Mouse (Mus musculus) stomach, postnatal 0 days (tissue): ENCODE measurements around the gene Gabrb1. TPM values are rescaled to one million over a fixed set of nuclear protein-coding genes. Genes with fewer than 3 reads are reported as not detected.

Experiments
- ATAC-seq: fragments of 200-750 bp; cut with Nextera tagmentation; 2 replicates; pipeline ENCODE4 v1.8.0; 2017; ENCODE audit not compliant: low FRiP score, low TSS enrichment
- DNase-seq: peaks from one replicate; pipeline ENCODE4 v3.0.0-alpha.2; 2016; ENCODE audit warnings: low spot score
- H3K27ac ChIP-seq: fragments of 300-500 bp; sonication (generic); replicated peaks from 2 replicates; pipeline ENCODE4 v1.5.1; 2014; ENCODE audit warnings: mild to moderate bottlenecking, control low read depth
- H3K27me3 ChIP-seq: fragments of 300-500 bp; sonication (generic); 2 replicates; pipeline ENCODE4 v1.6.1; 2014; ENCODE audit warnings: low read length; ENCODE audit not compliant: control insufficient read depth, insufficient read depth
- H3K36me3 ChIP-seq: fragments of 300-500 bp; sonication (generic); 2 replicates; pipeline ENCODE4 v1.6.1; 2014; ENCODE audit warnings: low read length, mixed read lengths; ENCODE audit not compliant: control insufficient read depth, insufficient read depth
- H3K4me1 ChIP-seq: fragments of 300-500 bp; sonication (generic); replicated peaks from 2 replicates; pipeline ENCODE4 v1.6.1; 2014; ENCODE audit warnings: antibody characterized with exemption; ENCODE audit not compliant: control insufficient read depth, insufficient read depth
- H3K4me2 ChIP-seq: fragments of 300-500 bp; sonication (generic); replicated peaks from 2 replicates; pipeline ENCODE4 v1.6.1; 2014; ENCODE audit warnings: low read depth, mild to moderate bottlenecking, control low read depth, moderate library complexity
- H3K4me3 ChIP-seq: fragments of 300-500 bp; sonication (generic); 2 replicates; pipeline ENCODE4 v1.5.1; 2014; ENCODE audit warnings: low read depth, low read length, control low read depth
- H3K9ac ChIP-seq: fragments of 300-500 bp; sonication (generic); 2 replicates; pipeline ENCODE4 v1.6.1; 2014; ENCODE audit warnings: mild to moderate bottlenecking, low read length, control low read depth, mixed read lengths
- H3K9me3 ChIP-seq: fragments of 300-500 bp; sonication (generic); 2 replicates; pipeline ENCODE4 v1.6.1; 2016; ENCODE audit warnings: low read length; ENCODE audit not compliant: control insufficient read depth
- CTCF ChIP-seq: IDR thresholded peaks from 2 replicates; pipeline ENCODE4 v1.5.1; 2016; ENCODE audit warnings: antibody characterized with exemption, low read depth, mild to moderate bottlenecking, moderate library complexity
- EP300 ChIP-seq: optimal IDR thresholded peaks from 2 replicates; pipeline ENCODE3; 2016; ENCODE audit warnings: antibody characterized with exemption
- WGBS: fragments of 180-500 bp; shearing (Covaris S2); extraction: QIAGEN DNeasy Blood & Tissue Kit; methylation state at CpG from one replicate; pipeline ENCODE4 v1.1.7; 2014; 5-methylcytosine and 5-hydroxymethylcytosine counted together
- polyA plus RNA-seq: library from polyadenylated mRNA; unstranded; fragments of >200 nt; fragmentation: Nextera tagmentation; extraction: Ambion mirVana; gene quantifications from 2 replicates; pipeline ENCODE4 v1.2.1, GENCODE M21; 2015

Gene Gabrb1
- polyA plus RNA-seq, 1 experiment from 2014 or later = 0.10 TPM

DNA sequence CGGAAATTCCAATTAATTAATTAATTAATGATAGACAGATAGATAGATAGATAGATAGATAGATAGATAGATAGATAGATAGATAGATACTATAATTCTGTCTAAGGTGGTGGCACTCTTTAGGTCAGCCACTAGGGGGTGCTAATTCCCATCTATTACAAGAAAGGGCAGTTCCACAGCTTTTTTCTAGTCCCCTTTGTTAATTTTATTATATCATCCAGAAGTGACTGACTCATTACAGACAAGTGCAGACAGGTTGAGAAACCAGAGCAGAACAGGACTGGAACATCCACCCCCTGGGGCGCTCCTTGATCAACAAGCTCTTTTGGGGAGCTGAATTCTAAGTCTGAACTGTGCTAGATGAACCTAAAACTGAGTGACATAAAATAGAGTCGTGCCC, 514.8 kb downstream of the Gabrb1 start:
- Histone ChIP-seq H3K36me3 (no peaks in the 10 kb centered on the region), H3K4me2 (no peak overlapping the region), H3K27ac (no peak overlapping the region), H3K4me3 (no peak overlapping the region), H3K9me3 (no peaks in the 10 kb centered on the region), H3K27me3 (no peaks in the 10 kb centered on the region), H3K9ac (no peak overlapping the region), H3K4me1 (no peaks in the 10 kb centered on the region)
- DNase-seq (no peak), ATAC-seq (0 out of 2 replicates have a peak, but pooled peaks have one; percentile 30)
- 33% methylated on average over 3 of the region's 3 CpGs for WGBS
- peak; percentile 80 for TF ChIP-seq CTCF
- peak; percentile 49 for TF ChIP-seq EP300

DNA sequence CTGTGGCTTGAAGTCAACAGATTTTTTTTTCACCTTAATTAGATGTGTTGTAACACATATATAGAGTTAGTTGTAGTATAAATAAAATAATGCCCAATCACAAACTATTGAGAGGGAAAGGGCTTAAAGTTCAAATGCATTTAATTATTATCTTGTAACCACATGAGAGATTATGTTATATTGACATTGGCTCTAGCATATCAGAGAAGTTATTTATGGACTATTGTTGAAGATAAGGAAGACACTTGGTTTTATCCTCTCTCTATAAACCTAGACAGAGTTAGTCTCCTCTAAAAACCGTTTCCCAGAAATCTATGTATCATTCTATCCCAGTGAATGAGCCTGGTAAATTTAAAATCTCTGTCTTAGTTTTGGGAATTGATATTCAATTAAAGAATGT, 515.6 kb downstream of the Gabrb1 start:
- no peak for TF ChIP-seq EP300
- no peak for TF ChIP-seq CTCF
- Histone ChIP-seq H3K9me3 (no peaks in the 10 kb centered on the region), H3K27me3 (no peaks in the 10 kb centered on the region), H3K9ac (no peak overlapping the region), H3K4me3 (no peak overlapping the region), H3K4me1 (no peaks in the 10 kb centered on the region), H3K27ac (no peak overlapping the region), H3K4me2 (no peak overlapping the region), H3K36me3 (no peaks in the 10 kb centered on the region)
- DNase-seq (no peak), ATAC-seq (no peak)
- 44% methylated on average over 1 of the region's 1 CpGs for WGBS

DNA sequence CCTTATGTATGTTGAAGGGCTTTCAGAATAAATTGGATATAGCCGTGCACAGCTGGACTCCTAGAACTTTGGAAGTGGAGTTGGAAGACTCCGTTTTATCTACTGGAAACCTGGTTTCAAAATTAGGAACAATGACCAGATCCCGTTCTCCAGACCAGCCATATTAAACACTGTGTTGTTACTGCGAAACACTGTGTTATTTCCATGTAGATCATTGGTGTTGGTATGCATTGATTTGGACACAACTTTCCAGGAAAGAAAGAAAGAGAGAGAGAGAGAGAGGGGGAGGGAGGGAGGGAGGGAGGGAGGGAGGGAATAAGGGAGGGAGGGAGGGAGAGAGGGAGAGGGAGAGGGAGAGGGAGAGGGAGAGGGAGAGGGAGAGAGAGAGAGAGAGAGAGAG, 517.1 kb downstream of the Gabrb1 start:
- DNase-seq = no peak
- Histone ChIP-seq H3K9ac (no peak overlapping the region), H3K4me3 (no peak overlapping the region), H3K4me2 (no peak overlapping the region), H3K27ac (no peak overlapping the region), H3K4me1 (no peaks in the 10 kb centered on the region), H3K9me3 (no peaks in the 10 kb centered on the region), H3K36me3 (no peaks in the 10 kb centered on the region), H3K27me3 (no peaks in the 10 kb centered on the region)
- no peak for ATAC-seq
- 80% methylated on average over 4 of the region's 4 CpGs for WGBS
- TF ChIP-seq CTCF (no peak), EP300 (no peak)

DNA sequence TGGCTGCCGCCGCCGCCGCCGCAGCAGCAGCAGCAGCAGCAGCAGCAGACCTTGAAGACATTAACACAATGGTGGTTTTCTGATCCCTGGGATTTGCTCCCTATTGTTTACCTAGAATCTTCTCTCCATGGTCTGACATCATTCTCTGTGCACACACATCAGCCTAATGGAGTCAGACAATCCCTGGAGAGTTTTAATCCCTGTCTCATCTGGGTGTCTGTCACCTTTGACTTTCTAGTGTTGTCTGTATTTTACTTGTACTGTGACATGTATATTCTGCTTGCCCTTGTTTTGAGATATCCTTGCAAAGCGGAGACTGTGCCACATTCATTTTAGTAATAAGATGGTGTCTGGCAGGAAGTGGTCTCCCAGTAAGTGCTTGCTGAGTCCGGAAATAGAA, 517.6 kb downstream of the Gabrb1 start:
- no peak for TF ChIP-seq EP300
- no peak for ATAC-seq
- Histone ChIP-seq H3K4me1 (no peaks in the 10 kb centered on the region), H3K36me3 (no peaks in the 10 kb centered on the region), H3K27me3 (no peaks in the 10 kb centered on the region), H3K4me2 (no peak overlapping the region), H3K9me3 (no peaks in the 10 kb centered on the region), H3K9ac (no peak overlapping the region), H3K27ac (no peak overlapping the region), H3K4me3 (no peak overlapping the region)
- DNase-seq = no peak
- 37% methylated on average over 7 of the region's 7 CpGs for WGBS

DNA sequence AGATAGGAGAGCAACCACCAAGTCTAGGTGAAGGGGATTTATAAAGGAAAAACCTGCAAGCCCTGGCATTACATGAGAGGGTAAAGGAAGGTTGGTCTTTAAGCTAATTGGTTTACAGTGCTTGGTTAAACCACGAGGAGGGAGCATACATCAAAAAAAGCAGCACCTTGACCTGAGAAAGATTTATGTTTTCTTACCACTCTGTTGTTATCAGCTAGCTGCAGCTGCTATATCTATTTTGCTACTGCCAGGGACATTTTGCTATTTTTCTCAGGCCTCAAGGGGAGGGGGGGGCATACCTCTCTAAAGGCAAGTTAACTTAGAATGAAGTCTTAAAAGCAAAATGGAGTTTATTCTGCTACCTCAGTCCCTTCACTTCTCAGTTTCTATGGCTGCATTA, 523.3 kb downstream of the Gabrb1 start:
- H3K9me3 ChIP-seq = no peaks in the 10 kb centered on the region
- H3K36me3 ChIP-seq = no peaks in the 10 kb centered on the region
- no peak overlapping the region for H3K9ac ChIP-seq
- no peak overlapping the region for H3K27ac ChIP-seq
- H3K4me3 ChIP-seq = no peak overlapping the region
- no peak overlapping the region for H3K4me2 ChIP-seq
- no peaks in the 10 kb centered on the region for H3K4me1 ChIP-seq
- no peaks in the 10 kb centered on the region for H3K27me3 ChIP-seq
- TF ChIP-seq CTCF (no peak), EP300 (no peak)
- 22% methylated on average over 1 of the region's 1 CpGs for WGBS
- DNase-seq = no peak
- ATAC-seq = no peak

DNA sequence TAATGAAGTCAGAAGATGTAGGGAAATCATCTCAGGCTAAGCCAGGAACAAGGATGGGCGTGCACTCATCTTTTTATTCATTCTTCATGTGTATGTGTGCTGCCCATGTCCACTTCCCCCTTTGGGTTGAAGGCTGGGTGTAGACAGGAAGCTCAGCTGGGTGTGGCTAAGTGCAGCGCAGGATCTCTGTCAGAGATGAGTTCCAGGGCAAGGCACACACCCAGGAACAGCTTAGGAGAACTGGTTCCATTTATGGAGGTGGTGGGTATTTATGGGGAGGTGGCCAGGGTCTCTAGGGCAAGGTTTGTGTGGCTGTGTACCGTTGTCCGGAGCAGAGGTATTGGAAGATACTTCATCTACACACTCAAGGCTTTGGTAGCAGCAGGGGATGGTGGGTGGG, 524.9 kb downstream of the Gabrb1 start:
- no peaks in the 10 kb centered on the region for H3K4me1 ChIP-seq
- TF ChIP-seq CTCF (no peak), EP300 (no peak)
- H3K9ac ChIP-seq = no peak overlapping the region
- no peaks in the 10 kb centered on the region for H3K36me3 ChIP-seq
- 83% methylated on average over 4 of the region's 4 CpGs for WGBS
- no peak overlapping the region for H3K27ac ChIP-seq
- no peaks in the 10 kb centered on the region for H3K9me3 ChIP-seq
- no peaks in the 10 kb centered on the region for H3K27me3 ChIP-seq
- H3K4me3 ChIP-seq = no peak overlapping the region
- no peak for DNase-seq
- ATAC-seq = no peak
- H3K4me2 ChIP-seq = no peak overlapping the region
